Mouse (Mus musculus): ENCODE measurements around the gene Cacng7. TPM values are rescaled to one million over a fixed set of nuclear protein-coding genes. Genes with fewer than 3 reads are reported as not detected.

Cacng7 gene
- total and polyA plus RNA-seq, 3 experiments: 0.04 to 0.11 TPM; not detected in 1

GRCm38 (mm10) chr7:3347366-3348287 lies 14.9 kb downstream of the Cacng7 start:
- Histone ChIP-seq H3K9me3 (replicated peaks; ENCODE audit: insufficient read depth, low read length) (no peaks in the 10 kb centered on the region), H3K9ac (ENCODE audit: control insufficient read depth, low read depth, low read length, poor library complexity, severe bottlenecking) (no peak overlapping the region), H3K79me2 (ENCODE audit: control insufficient read depth, insufficient read depth, low read length, poor library complexity) (no peaks in the 10 kb centered on the region), H3K4me1 (ENCODE audit: control insufficient read depth in 1 of 2, insufficient read depth in 2 of 2, low read length in 2 of 2) (no peaks in the 10 kb centered on the region), H3K27ac (ENCODE audit: control insufficient read depth, low read depth, low read length) (no peak overlapping the region), H3K27me3 (ENCODE audit: control insufficient read depth in 1 of 2, insufficient read depth in 2 of 2, low read length in 2 of 2) (no peaks in the 10 kb centered on the region; a peak in 1 of 4 replicates), H3K36me3 (ENCODE audit: control insufficient read depth in 1 of 2, insufficient read depth in 2 of 2, low read length in 2 of 2) (no peaks in the 10 kb centered on the region), H3K4me3 (ENCODE audit: control insufficient read depth in 1 of 2, insufficient read depth in 1 of 2, low read depth in 2 of 2, low read length in 2 of 2) (no peak overlapping the region)
- DNase-seq (ENCODE audit: low read depth, low spot score): no peak
- no peak for TF ChIP-seq POLR2AphosphoS5 (IDR thresholded peaks at IDR 0.05; ENCODE audit: borderline replicate concordance, low read depth, low read length)
- no peak for TF ChIP-seq TBP (IDR thresholded peaks at IDR 0.05; ENCODE audit: low read depth, low read length)
- TF ChIP-seq ZNF384 (IDR thresholded peaks at IDR 0.05; ENCODE audit: low read depth, low read length): no peak
- TF ChIP-seq SIN3A (IDR thresholded peaks at IDR 0.05; ENCODE audit: low read length): no peak
- no peak for TF ChIP-seq USF1 (IDR thresholded peaks at IDR 0.05; ENCODE audit: low read depth, low read length)
- TF ChIP-seq CTCF (IDR thresholded peaks at IDR 0.05 in 2 of 3, conservative IDR thresholded peaks at IDR 0.05 in 1 of 3; ENCODE audit: control insufficient read depth in 1 of 3, insufficient read depth in 1 of 3, low read depth in 2 of 3, low read length in 3 of 3, poor library complexity in 1 of 3, severe bottlenecking in 1 of 3): no peak
- TF ChIP-seq MXI1 (IDR thresholded peaks at IDR 0.05; ENCODE audit: low read depth, low read length): no peak
- TF ChIP-seq ZMIZ1 (IDR thresholded peaks at IDR 0.05; ENCODE audit: low read depth, low read length): no peak
- no peak for TF ChIP-seq JUND (IDR thresholded peaks at IDR 0.05; ENCODE audit: low read depth, low read length)
- no peak for TF ChIP-seq ZC3H11A (IDR thresholded peaks at IDR 0.05; ENCODE audit: low read depth, low read length)
- TF ChIP-seq TCF12 (IDR thresholded peaks at IDR 0.05; ENCODE audit: low read depth, low read length): no peak

GRCm38 (mm10) chr7:3348326-3348725 lies 15.6 kb downstream of the Cacng7 start:
- Histone ChIP-seq H3K36me3 (ENCODE audit: control insufficient read depth in 1 of 2, insufficient read depth in 2 of 2, low read length in 2 of 2) (no peaks in the 10 kb centered on the region), H3K27me3 (ENCODE audit: control insufficient read depth in 1 of 2, insufficient read depth in 2 of 2, low read length in 2 of 2) (no peaks in the 10 kb centered on the region; a peak in 1 of 4 replicates), H3K27ac (ENCODE audit: control insufficient read depth, low read depth, low read length) (no peak overlapping the region), H3K4me3 (ENCODE audit: control insufficient read depth in 1 of 2, insufficient read depth in 1 of 2, low read depth in 2 of 2, low read length in 2 of 2) (no peak overlapping the region), H3K79me2 (ENCODE audit: control insufficient read depth, insufficient read depth, low read length, poor library complexity) (no peaks in the 10 kb centered on the region), H3K4me1 (ENCODE audit: control insufficient read depth in 1 of 2, insufficient read depth in 2 of 2, low read length in 2 of 2) (no peaks in the 10 kb centered on the region), H3K9ac (ENCODE audit: control insufficient read depth, low read depth, low read length, poor library complexity, severe bottlenecking) (no peak overlapping the region), H3K9me3 (replicated peaks; ENCODE audit: insufficient read depth, low read length) (no peaks in the 10 kb centered on the region)
- TF ChIP-seq CTCF (IDR thresholded peaks at IDR 0.05 in 2 of 3, conservative IDR thresholded peaks at IDR 0.05 in 1 of 3; ENCODE audit: control insufficient read depth in 1 of 3, insufficient read depth in 1 of 3, low read depth in 2 of 3, low read length in 3 of 3, poor library complexity in 1 of 3, severe bottlenecking in 1 of 3): no peak
- TF ChIP-seq RAD21 (IDR thresholded peaks at IDR 0.05; ENCODE audit: low read depth, low read length): no peak
- no peak for TF ChIP-seq TCF12 (IDR thresholded peaks at IDR 0.05; ENCODE audit: low read depth, low read length)
- TF ChIP-seq KAT2A (conservative IDR thresholded peaks at IDR 0.05; ENCODE audit: low read depth, low read length): no peak
- TF ChIP-seq CHD1 (IDR thresholded peaks at IDR 0.05; ENCODE audit: low read depth, low read length): no peak
- TF ChIP-seq E2F4 (IDR thresholded peaks at IDR 0.05; ENCODE audit: borderline replicate concordance, low read depth, low read length): no peak
- TF ChIP-seq ZC3H11A (IDR thresholded peaks at IDR 0.05; ENCODE audit: low read depth, low read length): no peak
- TF ChIP-seq SMC3 (IDR thresholded peaks at IDR 0.05; ENCODE audit: low read depth, low read length): no peak
- no peak for TF ChIP-seq RCOR1 (IDR thresholded peaks at IDR 0.05; ENCODE audit: low read depth, low read length)
- no peak for TF ChIP-seq UBTF (IDR thresholded peaks at IDR 0.05; ENCODE audit: borderline replicate concordance, insufficient read depth, low read depth, low read length)
- TF ChIP-seq MXI1 (IDR thresholded peaks at IDR 0.05; ENCODE audit: low read depth, low read length): no peak
- TF ChIP-seq TAL1 (IDR thresholded peaks at IDR 0.05; ENCODE audit: low read length): no peak
- no peak for TF ChIP-seq USF2 (IDR thresholded peaks at IDR 0.05; ENCODE audit: borderline replicate concordance in 1 of 2, insufficient read depth in 1 of 2, low read depth in 1 of 2, low read length in 2 of 2)
- no peak for TF ChIP-seq MAZ (IDR thresholded peaks at IDR 0.05; ENCODE audit: low read depth, low read length)
- no peak for TF ChIP-seq ZNF384 (IDR thresholded peaks at IDR 0.05; ENCODE audit: low read depth, low read length)
- no peak for DNase-seq (ENCODE audit: low read depth, low spot score)

All from MEL (cell line).